Mouse (Mus musculus) CH12.LX (cell line): Measurements from ENCODE around the gene Xndc1. TPM values are rescaled to one million over a fixed set of nuclear protein-coding genes. Genes with fewer than 3 reads are reported as not detected.

Source experiments
- DNase-seq: peaks from one replicate; pipeline ENCODE4 v3.0.0-alpha.2; 2013; ENCODE audit errors: extremely low read depth
- H3K27ac ChIP-seq: 2 replicates; pipeline ENCODE4 v1.5.1; 2012; ENCODE audit warnings: low read depth, mild to moderate bottlenecking, control low read depth, moderate library complexity; ENCODE audit not compliant: insufficient read depth
- H3K27me3 ChIP-seq: replicated peaks from 2 replicates; pipeline ENCODE3; 2012; ENCODE audit warnings: inconsistent platforms
- H3K36me3 ChIP-seq, 2 experiments: replicated peaks in 1 of 2; 2 replicates each; pipeline versions ENCODE3 to v1.6.1; 2012; ENCODE audit warnings: inconsistent platforms in 1 of 2, low read length in 1 of 2, mild to moderate bottlenecking in 1 of 2, mixed read lengths in 1 of 2, moderate library complexity in 1 of 2; ENCODE audit not compliant: control insufficient read depth in 1 of 2, insufficient read depth in 1 of 2
- H3K4me1 ChIP-seq, 2 experiments: 2 replicates each; pipeline ENCODE4 v1.6.1; 2012; ENCODE audit warnings: inconsistent platforms in 1 of 2, moderate library complexity in 1 of 2; ENCODE audit not compliant: insufficient read depth in 2 of 2, control insufficient read depth in 1 of 2
- H3K4me2 ChIP-seq: 2 replicates; pipeline ENCODE4 v1.6.1; 2012; ENCODE audit warnings: low read depth, mild to moderate bottlenecking, control low read depth; ENCODE audit not compliant: poor library complexity, insufficient read depth, severe bottlenecking
- H3K4me3 ChIP-seq, 3 experiments: fragments of 150-350 bp in 1 of 3; sonication (generic) in 1 of 3; replicated peaks in 1 of 3; 2 replicates each; pipeline versions ENCODE3 to v1.5.1; 2011 to 2012; ENCODE audit warnings: low read depth in 2 of 3, low read length in 2 of 3, mild to moderate bottlenecking in 2 of 3, moderate library complexity in 2 of 3, control low read depth in 1 of 3, improper control_type of control experiment in 1 of 3, inconsistent platforms in 1 of 3, mixed read lengths in 1 of 3; ENCODE audit not compliant: poor library complexity in 1 of 3
- H3K79me2 ChIP-seq: replicated peaks from 2 replicates; pipeline ENCODE4 v1.6.1; 2012; ENCODE audit warnings: mild to moderate bottlenecking, moderate library complexity; ENCODE audit not compliant: control insufficient read depth, poor library complexity, insufficient read depth, severe bottlenecking; ENCODE audit errors: extremely low read depth
- H3K9ac ChIP-seq: 2 replicates; pipeline ENCODE4 v1.6.1; 2012; ENCODE audit warnings: low read depth, mild to moderate bottlenecking, control low read depth, moderate library complexity; ENCODE audit not compliant: insufficient read depth
- H3K9me3 ChIP-seq: replicated peaks from 2 replicates; pipeline ENCODE3; 2012; ENCODE audit warnings: low read length, inconsistent platforms, mixed read lengths
- BHLHE40 ChIP-seq: IDR thresholded peaks from 2 replicates; pipeline ENCODE4 v1.6.1; 2011; ENCODE audit warnings: mild to moderate bottlenecking, low read depth, low read length, improper control_type of control experiment
- CHD1 ChIP-seq: IDR thresholded peaks from 2 replicates; pipeline ENCODE4 v1.6.1; 2012; ENCODE audit warnings: low read depth, low read length, improper control_type of control experiment, inconsistent platforms
- CHD2 ChIP-seq: IDR thresholded peaks from 2 replicates; pipeline ENCODE4 v1.6.1; 2011; ENCODE audit warnings: low read length, improper control_type of control experiment
- CTCF ChIP-seq, 2 experiments: IDR thresholded peaks in 1 of 2; conservative IDR thresholded peaks in 1 of 2; 2 replicates each; pipeline ENCODE4 v1.5.1; 2011 to 2012; ENCODE audit warnings: low read depth in 2 of 2, low read length in 2 of 2, improper control_type of control experiment in 1 of 2, inconsistent platforms in 1 of 2, mild to moderate bottlenecking in 1 of 2, moderate library complexity in 1 of 2
- ELF1 ChIP-seq: IDR thresholded peaks from 2 replicates; pipeline ENCODE4 v1.6.1; 2014; ENCODE audit warnings: low read depth, mild to moderate bottlenecking, inconsistent platforms, low read length, improper control_type of control experiment
- EP300 ChIP-seq: IDR thresholded peaks from 2 replicates; pipeline ENCODE4 v1.6.1; 2011; ENCODE audit warnings: low read length, improper control_type of control experiment
- GABPA ChIP-seq: IDR thresholded peaks from 2 replicates; pipeline ENCODE4 v1.6.1; 2012; ENCODE audit warnings: low read depth, low read length, improper control_type of control experiment, inconsistent platforms; ENCODE audit not compliant: insufficient replicate concordance
- JUND ChIP-seq: conservative IDR thresholded peaks from 2 replicates; pipeline ENCODE4 v1.6.1; 2011; ENCODE audit warnings: low read depth, low read length, improper control_type of control experiment
- MAFK ChIP-seq: IDR thresholded peaks from 2 replicates; pipeline ENCODE4 v1.6.1; 2011; ENCODE audit warnings: low read length, improper control_type of control experiment; ENCODE audit not compliant: insufficient replicate concordance
- MAZ ChIP-seq: IDR thresholded peaks from 2 replicates; pipeline ENCODE4 v1.6.1; 2012; ENCODE audit warnings: low read depth, mild to moderate bottlenecking, inconsistent platforms, low read length, improper control_type of control experiment, moderate library complexity
- MEF2A ChIP-seq: IDR thresholded peaks from 2 replicates; pipeline ENCODE4 v1.6.1; 2014; ENCODE audit warnings: low read depth, mild to moderate bottlenecking, inconsistent platforms, low read length, improper control_type of control experiment, borderline replicate concordance
- MXI1 ChIP-seq: IDR thresholded peaks from 2 replicates; pipeline ENCODE4 v1.6.1; 2011; ENCODE audit warnings: mild to moderate bottlenecking, low read depth, low read length, improper control_type of control experiment
- MYC ChIP-seq: IDR thresholded peaks from 2 replicates; pipeline ENCODE4 v1.6.1; 2011; ENCODE audit warnings: low read depth, mild to moderate bottlenecking, improper control_type of control experiment, low read length
- NELFE ChIP-seq: IDR thresholded peaks from 2 replicates; pipeline ENCODE4 v1.6.1; 2011; ENCODE audit warnings: low read depth, low read length, improper control_type of control experiment
- NRF1 ChIP-seq: IDR thresholded peaks from 2 replicates; pipeline ENCODE4 v1.6.1; 2014; ENCODE audit warnings: low read depth, mild to moderate bottlenecking, inconsistent platforms, low read length, improper control_type of control experiment, moderate library complexity
- POLR2A ChIP-seq: IDR thresholded peaks from 2 replicates; pipeline ENCODE4 v1.6.1; 2011; ENCODE audit warnings: low read depth, mild to moderate bottlenecking, improper control_type of control experiment, low read length
- POLR2AphosphoS2 ChIP-seq: IDR thresholded peaks from 2 replicates; pipeline ENCODE4 v1.6.1; 2011; ENCODE audit warnings: low read depth, low read length, improper control_type of control experiment
- RAD21 ChIP-seq: IDR thresholded peaks from 2 replicates; pipeline ENCODE4 v1.6.1; 2011; ENCODE audit warnings: low read depth, mild to moderate bottlenecking, low read length, improper control_type of control experiment, moderate library complexity
- SMC3 ChIP-seq: IDR thresholded peaks from 2 replicates; pipeline ENCODE4 v1.6.1; 2011; ENCODE audit warnings: low read depth, low read length, improper control_type of control experiment
- TBP ChIP-seq: conservative IDR thresholded peaks from 2 replicates; pipeline ENCODE4 v1.6.1; 2011; ENCODE audit warnings: low read depth, low read length, improper control_type of control experiment
- TCF12 ChIP-seq: IDR thresholded peaks from 2 replicates; pipeline ENCODE4 v1.6.1; 2014; ENCODE audit warnings: low read depth, mild to moderate bottlenecking, inconsistent platforms, low read length, improper control_type of control experiment
- UBTF ChIP-seq: IDR thresholded peaks from 2 replicates; pipeline ENCODE4 v1.6.1; 2012; ENCODE audit warnings: low read depth, mild to moderate bottlenecking, inconsistent platforms, low read length, improper control_type of control experiment, moderate library complexity
- USF1 ChIP-seq: IDR thresholded peaks from 2 replicates; pipeline ENCODE4 v1.6.1; 2014; ENCODE audit warnings: low read depth, mild to moderate bottlenecking, inconsistent platforms, low read length, improper control_type of control experiment
- USF2 ChIP-seq: conservative IDR thresholded peaks from 2 replicates; pipeline ENCODE4 v1.6.1; 2011; ENCODE audit warnings: low read depth, low read length, improper control_type of control experiment
- ZC3H11A ChIP-seq: IDR thresholded peaks from 2 replicates; pipeline ENCODE4 v1.6.1; 2012; ENCODE audit warnings: low read depth, mild to moderate bottlenecking, inconsistent platforms, low read length, improper control_type of control experiment
- ZKSCAN1 ChIP-seq: IDR thresholded peaks from 2 replicates; pipeline ENCODE4 v1.6.1; 2012; ENCODE audit warnings: low read depth, inconsistent platforms, low read length, improper control_type of control experiment, borderline replicate concordance
- ZMIZ1 ChIP-seq: IDR thresholded peaks from 2 replicates; pipeline ENCODE4 v1.6.1; 2012; ENCODE audit warnings: low read depth, mild to moderate bottlenecking, inconsistent platforms, low read length, improper control_type of control experiment
- ZNF384 ChIP-seq: IDR thresholded peaks from 2 replicates; pipeline ENCODE4 v1.6.1; 2012; ENCODE audit warnings: low read depth, low read length, improper control_type of control experiment, inconsistent platforms
- dilution Hi-C: fragments of 300-500 bp; cut with MboI; formaldehyde crosslinking; loops from 2 replicates; pipeline ENCODE4 v1.14.3; 2020; ENCODE audit warnings: low sequenced_read_pairs; ENCODE audit not compliant: extremely low pct_unique_long_range_greater_than_20kb, extremely low pct_ligation_motif_present
- in situ Hi-C: fragments of 300-500 bp; cut with MboI; formaldehyde crosslinking; loops from 3 replicates; pipeline ENCODE4 v1.14.3; 2019; ENCODE audit warnings: low sequenced_read_pairs, low pct_ligation_motif_present, low pct_unique_long_range_greater_than_20kb, mixed read lengths
- polyA plus RNA-seq: library from polyadenylated mRNA; unstranded; fragments of >175 nt; gene quantifications from 2 replicates; pipeline ENCODE4 v1.2.1, GENCODE M21; 2012; ENCODE audit warnings: low read depth; ENCODE audit not compliant: insufficient read length
- total RNA-seq, 2 experiments: library from RNA; depleted of rRNA; stranded (reverse); fragments of 300-350 nt in 1 of 2; fragments of >200 nt in 1 of 2; gene quantifications; 2 replicates each; pipeline ENCODE4 v1.2.3; 2012 to 2014

Gene Xndc1
- total and polyA plus RNA-seq, 3 experiments = 15.4 to 26.7 (median 19.8) TPM

GRCm38 (mm10) chr7:102100868-102101267, 35.6 kb downstream of the Xndc1 start:
- Histone ChIP-seq H3K4me3 (no peak overlapping the region), H3K27me3 (no peaks in the 10 kb centered on the region), H3K79me2 (no peaks in the 10 kb centered on the region), H3K4me1 (peaks cover 0 to 25% of the 10 kb centered on the region in 2 experiments; a peak in 3 of 4 replicates), H3K4me2 (no peak overlapping the region), H3K9me3 (no peaks in the 10 kb centered on the region), H3K36me3 (peaks cover 0 to 34% of the 10 kb centered on the region in 2 experiments), H3K27ac (no peak overlapping the region), H3K9ac (no peak overlapping the region)
- DNase-seq = no peak
- dilution Hi-C loops (no loop called here), in situ Hi-C loops (no loop called here)
- TF ChIP-seq MYC (no peak), TBP (no peak), UBTF (no peak), CTCF (conservative IDR thresholded peaks at IDR 0.05 in 1 of 2, IDR thresholded peaks at IDR 0.05 in 1 of 2; ENCODE audit: low read depth in 2 of 2, low read length in 2 of 2) (no peak), JUND (no peak), ELF1 (no peak), USF1 (no peak), NRF1 (no peak), POLR2AphosphoS2 (no peak), SMC3 (no peak), CHD1 (no peak), POLR2A (no peak), GABPA (no peak), MXI1 (no peak), MEF2A (no peak), USF2 (no peak), RAD21 (no peak), BHLHE40 (no peak), ZC3H11A (no peak)

DNA sequence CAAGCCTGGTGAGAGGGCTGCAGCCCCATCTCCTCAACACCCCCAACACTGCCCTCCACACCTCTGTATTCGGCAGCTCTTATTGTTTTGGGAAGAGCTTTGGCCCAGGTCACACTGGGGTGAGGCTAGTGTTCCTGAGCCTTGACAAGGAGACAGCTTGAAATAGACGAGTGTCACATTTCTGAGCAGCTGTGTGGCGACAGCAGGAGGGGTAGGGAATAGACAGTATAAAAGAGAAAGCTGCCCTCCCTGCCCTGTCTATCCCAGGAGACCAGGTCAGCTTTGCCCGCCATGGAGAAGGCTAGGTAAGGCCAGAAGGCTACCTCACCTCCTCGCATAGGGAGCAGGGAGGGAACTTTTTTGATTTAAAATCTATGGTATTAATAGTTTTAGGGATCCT, 36.2 kb downstream of the Xndc1 start, which contains the start of gene Art1:
TSS of gene Art1 (plus strand) at position 257 of the 400 bp plus-strand sequence.
- no peak for DNase-seq
- Histone ChIP-seq H3K36me3 (peaks cover 0 to 30% of the 10 kb centered on the region in 2 experiments), H3K79me2 (no peaks in the 10 kb centered on the region), H3K9me3 (no peaks in the 10 kb centered on the region), H3K27me3 (no peaks in the 10 kb centered on the region), H3K9ac (no peak within 1 kb of the TSS), H3K4me3 (peak within 1 kb of the TSS; percentile 35 to 55 (median 44)), H3K4me1 (peaks cover 0 to 25% of the 10 kb centered on the region in 2 experiments; a peak in 3 of 4 replicates), H3K27ac (no peak within 1 kb of the TSS), H3K4me2 (no peak within 1 kb of the TSS)
- in situ Hi-C loops = no loop called here
- dilution Hi-C loops = no loop called here
- no peak for TF ChIP-seq ZMIZ1
- no peak for TF ChIP-seq MXI1
- no peak for TF ChIP-seq BHLHE40
- TF ChIP-seq POLR2A = no peak
- TF ChIP-seq MAFK = no peak
- no peak for TF ChIP-seq ZNF384
- no peak for TF ChIP-seq GABPA
- no peak for TF ChIP-seq NELFE
- TF ChIP-seq CHD2 = no peak
- TF ChIP-seq UBTF = no peak
- TF ChIP-seq SMC3 = no peak
- no peak for TF ChIP-seq USF2
- TF ChIP-seq MAZ = no peak
- TF ChIP-seq TCF12 = no peak
- TF ChIP-seq USF1 = no peak
- TF ChIP-seq ZKSCAN1 = no peak
- TF ChIP-seq EP300 = no peak
- no peak for TF ChIP-seq NRF1
